Mouse (Mus musculus): Measurements from ENCODE around the gene Mia2. TPM values are rescaled to one million over a fixed set of nuclear protein-coding genes. Genes with fewer than 3 reads are reported as not detected.

Mia2 gene
- total and polyA plus RNA-seq, 3 experiments: 103 to 175 TPM; not detected in 1

DNA sequence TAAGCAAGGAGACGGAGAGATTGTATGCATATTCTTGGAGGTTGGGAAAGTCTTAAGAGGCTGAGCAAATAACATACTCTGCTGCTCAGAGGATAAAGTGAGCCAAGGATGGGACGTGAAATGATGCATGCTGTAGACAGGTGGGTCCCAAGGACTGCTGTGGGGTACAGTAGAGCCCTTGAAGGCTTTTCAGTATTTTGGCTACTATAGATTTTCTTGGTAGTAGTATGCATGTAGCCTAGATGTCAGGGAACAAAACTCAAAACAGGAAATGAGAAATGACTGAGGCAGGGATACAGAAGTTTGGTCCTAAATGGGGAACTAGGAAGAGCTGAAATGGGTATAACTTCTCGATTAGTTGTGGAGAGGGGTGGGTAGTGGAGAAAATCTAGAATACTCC is 36.9 kb downstream of the Mia2 start:
- Histone ChIP-seq H3K4me1 (ENCODE audit: control insufficient read depth in 1 of 2, insufficient read depth in 2 of 2, low read length in 2 of 2) (peaks cover 9 to 26% of the 10 kb centered on the region in 2 experiments), H3K27me3 (ENCODE audit: control insufficient read depth in 1 of 2, insufficient read depth in 2 of 2, low read length in 2 of 2) (no peaks in the 10 kb centered on the region), H3K9me3 (replicated peaks; ENCODE audit: insufficient read depth, low read length) (no peaks in the 10 kb centered on the region), H3K27ac (ENCODE audit: control insufficient read depth, low read depth, low read length) (peak overlapping the region; percentile 100), H3K79me2 (ENCODE audit: control insufficient read depth, insufficient read depth, low read length, poor library complexity) (peaks cover 60% of the 10 kb centered on the region), H3K9ac (ENCODE audit: control insufficient read depth, low read depth, low read length, poor library complexity, severe bottlenecking) (peak overlapping the region; percentile 97), H3K36me3 (ENCODE audit: control insufficient read depth in 1 of 2, insufficient read depth in 2 of 2, low read length in 2 of 2) (peaks cover 11 to 38% of the 10 kb centered on the region in 2 experiments), H3K4me3 (ENCODE audit: control insufficient read depth in 1 of 2, insufficient read depth in 1 of 2, low read depth in 2 of 2, low read length in 2 of 2) (peak overlapping the region; percentile 97)
- peak; percentile 76 for DNase-seq (ENCODE audit: low read depth, low spot score)
- TF ChIP-seq ETS1 (IDR thresholded peaks at IDR 0.05; ENCODE audit: low read depth, low read length): peak; percentile 32; the same call in 1 of the 2 replicates
- TF ChIP-seq USF1 (IDR thresholded peaks at IDR 0.05; ENCODE audit: low read depth, low read length): no peak
- TF ChIP-seq POLR2AphosphoS5 (IDR thresholded peaks at IDR 0.05; ENCODE audit: borderline replicate concordance, low read depth, low read length): no peak
- TF ChIP-seq RCOR1 (IDR thresholded peaks at IDR 0.05; ENCODE audit: low read depth, low read length): no peak
- TF ChIP-seq CHD1 (IDR thresholded peaks at IDR 0.05; ENCODE audit: low read depth, low read length): no peak
- TF ChIP-seq MAFK (IDR thresholded peaks at IDR 0.05; ENCODE audit: borderline replicate concordance, low read depth, low read length): no peak
- peak; percentile 58; the same call in 1 of the 2 replicates for TF ChIP-seq ELF1 (IDR thresholded peaks at IDR 0.05; ENCODE audit: low read depth, low read length)
- peak; percentile 76; the same call in 1 of the 2 replicates for TF ChIP-seq SIN3A (IDR thresholded peaks at IDR 0.05; ENCODE audit: low read length)
- no peak for TF ChIP-seq BHLHE40 (IDR thresholded peaks at IDR 0.05; ENCODE audit: borderline replicate concordance, low read depth, low read length)
- TF ChIP-seq MXI1 (IDR thresholded peaks at IDR 0.05; ENCODE audit: low read depth, low read length): peak; percentile 69
- TF ChIP-seq MAX (IDR thresholded peaks at IDR 0.05; ENCODE audit: low read length): no peak
- no peak for TF ChIP-seq TAL1 (IDR thresholded peaks at IDR 0.05; ENCODE audit: low read length)
- TF ChIP-seq HCFC1 (IDR thresholded peaks at IDR 0.05; ENCODE audit: low read depth, low read length): peak; percentile 13; the same call in 1 of the 2 replicates
- TF ChIP-seq USF2 (IDR thresholded peaks at IDR 0.05; ENCODE audit: borderline replicate concordance in 1 of 2, insufficient read depth in 1 of 2, low read depth in 1 of 2, low read length in 2 of 2): no peak
- TF ChIP-seq EP300 (IDR thresholded peaks at IDR 0.05; ENCODE audit: low read depth in 1 of 2, low read length in 2 of 2): no peak
- 0 out of 2 replicates have a peak, but pooled peaks have one; percentile 49 for TF ChIP-seq TBP (IDR thresholded peaks at IDR 0.05; ENCODE audit: low read depth, low read length)
- 0 out of 2 replicates have a peak, but pooled peaks have one; percentile 7 for TF ChIP-seq MAZ (IDR thresholded peaks at IDR 0.05; ENCODE audit: low read depth, low read length)
- peak; percentile 42; the same call in 1 of the 2 replicates for TF ChIP-seq MYC (IDR thresholded peaks at IDR 0.05; ENCODE audit: low read depth, low read length)
- no peak for TF ChIP-seq POLR2AphosphoS2 (IDR thresholded peaks at IDR 0.05; ENCODE audit: low read length)

- H3K4me3 ChIP-seq (ENCODE audit: control insufficient read depth in 1 of 2, insufficient read depth in 1 of 2, low read depth in 2 of 2, low read length in 2 of 2): peak overlapping the region; percentile 97
- peaks cover 9 to 26% of the 10 kb centered on the region in 2 experiments for H3K4me1 ChIP-seq (ENCODE audit: control insufficient read depth in 1 of 2, insufficient read depth in 2 of 2, low read length in 2 of 2)
- H3K36me3 ChIP-seq (ENCODE audit: control insufficient read depth in 1 of 2, insufficient read depth in 2 of 2, low read length in 2 of 2): peaks cover 15 to 40% of the 10 kb centered on the region in 2 experiments
- no peak for DNase-seq (ENCODE audit: low read depth, low spot score)
- H3K9ac ChIP-seq (ENCODE audit: control insufficient read depth, low read depth, low read length, poor library complexity, severe bottlenecking): peak overlapping the region; percentile 97
- TF ChIP-seq POLR2A (IDR thresholded peaks at IDR 0.05; ENCODE audit: control insufficient read depth in 1 of 2, insufficient read depth in 1 of 2, low read depth in 1 of 2, low read length in 2 of 2, poor library complexity in 1 of 2) (no peak; a peak in 1 of 4 replicates), MAX (IDR thresholded peaks at IDR 0.05; ENCODE audit: low read length) (peak; percentile 37; the same call in 1 of the 2 replicates), MXI1 (IDR thresholded peaks at IDR 0.05; ENCODE audit: low read depth, low read length) (peak; percentile 44; the same call in 1 of the 2 replicates), GABPA (IDR thresholded peaks at IDR 0.05; ENCODE audit: low read depth, low read length) (no peak), CTCF (IDR thresholded peaks at IDR 0.05 in 2 of 3, conservative IDR thresholded peaks at IDR 0.05 in 1 of 3; ENCODE audit: control insufficient read depth in 1 of 3, insufficient read depth in 1 of 3, low read depth in 2 of 3, low read length in 3 of 3, poor library complexity in 1 of 3, severe bottlenecking in 1 of 3) (peak in 1 of 3 experiments; percentile 13; a peak in 1 of 6 replicates), MYC (IDR thresholded peaks at IDR 0.05; ENCODE audit: low read depth, low read length) (peak; percentile 0; the same call in 1 of the 2 replicates), UBTF (IDR thresholded peaks at IDR 0.05; ENCODE audit: borderline replicate concordance, insufficient read depth, low read depth, low read length) (no peak), RCOR1 (IDR thresholded peaks at IDR 0.05; ENCODE audit: low read depth, low read length) (no peak), NRF1 (IDR thresholded peaks at IDR 0.05; ENCODE audit: insufficient read depth, low read depth, low read length, poor library complexity, severe bottlenecking) (no peak), POLR2AphosphoS5 (IDR thresholded peaks at IDR 0.05; ENCODE audit: borderline replicate concordance, low read depth, low read length) (no peak), NELFE (IDR thresholded peaks at IDR 0.05; ENCODE audit: low read depth, low read length) (0 out of 2 replicates have a peak, but pooled peaks have one; percentile 36)
- no peaks in the 10 kb centered on the region for H3K27me3 ChIP-seq (ENCODE audit: control insufficient read depth in 1 of 2, insufficient read depth in 2 of 2, low read length in 2 of 2)
- peak overlapping the region; percentile 100 for H3K27ac ChIP-seq (ENCODE audit: control insufficient read depth, low read depth, low read length)
- no peaks in the 10 kb centered on the region for H3K9me3 ChIP-seq (replicated peaks; ENCODE audit: insufficient read depth, low read length)
- peaks cover 62% of the 10 kb centered on the region for H3K79me2 ChIP-seq (ENCODE audit: control insufficient read depth, insufficient read depth, low read length, poor library complexity)
Measured at GRCm38 (mm10) chr12:59132940-59133339, 37.3 kb downstream of the Mia2 start.
